Mouse (Mus musculus): ENCODE results near the gene Ankrd36.
"Not testable (repeated sequence)": the region's sequence is repeated elsewhere in the genome, so short reads cannot be mapped to it uniquely, and the experiment has no call there.

The Ankrd36 gene

DNA sequence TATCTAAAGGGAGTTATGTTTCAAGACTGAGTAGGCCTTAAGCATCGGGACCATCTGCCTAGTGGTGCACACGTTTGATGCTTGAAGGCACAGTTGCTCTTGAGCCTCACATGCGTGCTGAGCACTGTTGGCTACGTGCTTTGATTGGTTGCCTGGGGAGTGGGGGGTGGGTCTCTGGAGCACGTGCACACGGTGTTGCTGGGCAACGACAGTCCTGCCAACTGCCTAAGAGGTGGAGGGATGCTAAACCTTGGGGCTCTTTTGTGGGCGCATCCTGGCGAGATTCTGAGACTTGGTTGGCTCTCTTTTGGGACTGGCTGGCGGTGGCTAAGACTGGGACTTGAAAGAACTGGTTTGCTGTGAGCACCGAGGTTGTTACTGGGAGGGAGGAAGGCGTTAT lies at the start of gene Ankrd36:
TSS of gene Ankrd36 (plus strand) at position 211 of the 400 bp plus-strand sequence.
- no peak for DNase-seq (ENCODE audit: low spot score in 2 of 2)

- peak; percentile 98 for DNase-seq (ENCODE audit: low spot score in 2 of 2)
Observed at GRCm38 (mm10) chr11:5520412-5521265, 48.8 kb upstream of the Ankrd36 start, which contains the start of gene Xbp1. Xbp1 (plus strand) TSS chr11:5520659.

DNA sequence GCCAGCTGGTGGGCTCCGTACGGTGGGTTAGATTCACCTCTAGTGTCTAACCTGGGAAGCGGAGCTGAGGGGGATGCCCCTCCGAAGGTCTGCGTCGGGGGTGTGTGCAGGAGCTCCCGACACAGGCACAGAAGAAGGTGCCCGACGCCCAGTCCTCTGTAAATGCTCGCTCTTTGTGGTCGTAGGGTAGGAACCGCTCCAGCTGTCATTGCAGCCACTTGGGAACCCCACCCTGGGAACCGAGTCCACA lies 48.3 kb upstream of the Ankrd36 start:
- DNase-seq (ENCODE audit: low spot score in 2 of 2) = peak in 1 of 2 experiments; percentile 66

- peak in 1 of 2 experiments; percentile 76 for DNase-seq (ENCODE audit: low spot score in 2 of 2)
Observed at GRCm38 (mm10) chr11:5521516-5522291, 47.8 kb upstream of the Ankrd36 start.

GRCm38 (mm10) chr11:5522798-5523415 lies 46.6 kb upstream of the Ankrd36 start:
- no peak for DNase-seq (ENCODE audit: low spot score in 2 of 2)

DNA sequence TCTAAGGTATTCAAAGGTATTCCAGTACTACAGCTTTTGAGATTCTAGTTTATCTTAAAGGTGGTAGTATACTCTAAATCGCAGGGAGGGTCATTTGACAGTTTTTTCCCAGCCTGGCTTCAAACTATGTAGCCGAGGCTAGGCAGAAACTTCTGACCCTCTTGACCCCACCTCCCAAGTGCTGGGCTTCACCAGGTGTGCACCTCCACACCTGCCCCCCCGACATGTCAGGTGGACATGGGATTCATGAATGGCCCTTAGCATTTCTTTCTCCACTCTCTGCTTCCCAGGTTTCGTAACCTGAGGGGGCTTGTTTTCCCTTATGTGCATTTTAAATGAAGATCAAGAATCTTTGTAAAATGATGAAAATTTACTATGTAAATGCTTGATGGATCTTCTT lies 44.1 kb upstream of the Ankrd36 start:
- DNase-seq (ENCODE audit: low spot score in 2 of 2) = no peak

- DNase-seq (ENCODE audit: low spot score in 2 of 2) = no peak
Observed at GRCm38 (mm10) chr11:5526573-5527439, 42.7 kb upstream of the Ankrd36 start.

DNA sequence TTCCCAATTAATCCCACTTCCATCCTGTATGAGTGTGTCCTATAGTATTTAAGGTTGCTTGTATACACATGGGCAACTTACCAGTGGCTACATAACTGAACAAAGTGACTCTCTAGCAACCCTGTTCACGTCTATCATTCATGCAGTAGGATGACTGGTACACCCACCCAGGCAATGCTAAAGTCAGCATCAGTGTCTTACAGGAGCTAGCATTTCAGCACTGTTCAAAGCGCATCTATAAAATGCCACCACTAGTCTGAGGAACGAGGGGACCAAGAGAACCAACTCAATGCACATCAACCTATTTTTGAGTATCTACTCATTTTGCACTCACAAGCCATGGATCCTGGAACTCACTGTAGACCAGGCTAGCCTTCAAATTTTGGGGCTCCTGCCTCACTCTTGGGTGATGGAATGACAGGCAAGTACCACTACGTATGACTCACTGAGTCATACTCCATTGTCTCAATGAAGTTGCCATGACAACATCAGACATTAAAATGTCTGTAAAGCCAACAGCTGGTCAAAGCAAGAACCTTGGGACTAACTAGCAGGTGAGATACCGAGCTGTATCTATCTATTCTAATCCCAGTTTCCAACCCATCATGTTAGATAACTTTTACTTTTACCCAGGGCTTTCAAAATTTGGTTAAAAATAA lies 41.5 kb upstream of the Ankrd36 start:
- no peak for DNase-seq (ENCODE audit: low spot score in 2 of 2)

DNA sequence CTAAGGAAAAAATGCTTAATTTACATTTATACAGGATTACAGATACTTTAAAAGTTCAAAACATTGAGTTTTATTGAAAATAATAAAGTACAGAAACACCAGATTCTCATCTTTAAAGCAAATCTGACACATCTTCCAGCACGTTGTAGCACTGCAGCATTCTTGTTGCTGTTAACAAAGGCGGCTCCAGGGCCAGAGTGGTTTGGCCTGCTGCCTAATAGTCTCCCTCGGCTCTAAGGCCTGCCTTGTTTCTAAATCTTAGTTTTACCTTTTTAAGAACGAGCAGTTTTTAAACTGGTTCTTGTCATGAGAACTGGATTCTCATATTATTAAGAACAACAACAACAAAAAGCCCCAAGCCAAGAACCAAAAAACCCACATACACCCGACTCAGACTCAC lies 40.6 kb upstream of the Ankrd36 start:
- DNase-seq (ENCODE audit: low spot score in 2 of 2) = no peak

- no peak for DNase-seq (ENCODE audit: low spot score in 2 of 2)
Observed at GRCm38 (mm10) chr11:5530172-5530571, 39.3 kb upstream of the Ankrd36 start.

GRCm38 (mm10) chr11:5530717-5531116 lies 38.8 kb upstream of the Ankrd36 start:
- no peak for DNase-seq (ENCODE audit: low spot score in 2 of 2)

- no peak for DNase-seq (ENCODE audit: low spot score in 2 of 2)
Observed at GRCm38 (mm10) chr11:5533108-5533507, 36.4 kb upstream of the Ankrd36 start.

DNA sequence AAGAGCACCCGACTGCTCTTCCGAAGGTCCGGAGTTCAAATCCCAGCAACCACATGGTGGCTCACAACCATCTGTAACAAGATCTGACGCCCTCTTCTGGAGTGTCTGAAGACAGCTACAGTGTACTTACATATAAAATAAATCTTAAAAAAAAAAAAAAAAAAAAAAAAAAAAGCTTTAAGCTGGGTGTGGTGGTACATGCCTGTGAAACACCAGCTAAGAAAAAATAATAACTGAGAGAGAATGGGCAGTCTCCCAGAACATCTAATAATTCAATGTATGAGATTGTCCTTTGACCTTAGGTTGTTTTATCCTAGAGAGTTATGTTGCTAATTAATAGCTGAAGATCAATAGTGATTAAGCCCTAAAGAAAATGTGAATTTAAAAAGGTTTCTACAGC lies 32.0 kb upstream of the Ankrd36 start:
- DNase-seq (ENCODE audit: low spot score in 2 of 2) = not testable (repeated sequence)

- no peak for DNase-seq (ENCODE audit: low spot score in 2 of 2)
Observed at GRCm38 (mm10) chr11:5540331-5540730, 29.2 kb upstream of the Ankrd36 start.

DNA sequence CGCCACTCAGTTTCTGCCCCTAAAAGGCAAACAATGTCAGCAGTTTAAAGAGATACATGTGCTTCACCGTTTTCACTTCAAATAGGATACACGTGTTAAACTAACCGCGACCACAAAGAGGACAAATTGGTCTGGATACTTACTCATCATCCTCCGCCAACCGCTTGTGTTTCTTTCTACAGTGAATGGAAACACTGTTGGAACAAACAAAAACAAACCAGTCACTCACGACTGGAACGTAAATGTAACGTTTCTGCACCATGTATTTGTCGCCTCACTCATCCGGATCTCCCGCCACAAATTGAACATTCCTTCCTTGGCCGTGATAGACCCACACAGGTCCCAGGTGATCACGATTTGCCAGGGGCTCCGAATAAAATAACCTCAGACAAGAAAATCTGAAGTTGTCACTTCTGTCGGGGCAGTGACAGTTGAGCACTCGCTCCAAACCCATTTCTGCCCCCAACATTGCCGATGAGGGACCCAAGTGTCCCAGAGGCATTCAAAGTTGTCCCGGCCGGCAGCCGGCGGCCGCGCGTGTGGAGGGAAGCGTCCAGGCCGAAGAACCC lies 28.2 kb upstream of the Ankrd36 start:
- DNase-seq (ENCODE audit: low spot score in 2 of 2) = no peak

DNA sequence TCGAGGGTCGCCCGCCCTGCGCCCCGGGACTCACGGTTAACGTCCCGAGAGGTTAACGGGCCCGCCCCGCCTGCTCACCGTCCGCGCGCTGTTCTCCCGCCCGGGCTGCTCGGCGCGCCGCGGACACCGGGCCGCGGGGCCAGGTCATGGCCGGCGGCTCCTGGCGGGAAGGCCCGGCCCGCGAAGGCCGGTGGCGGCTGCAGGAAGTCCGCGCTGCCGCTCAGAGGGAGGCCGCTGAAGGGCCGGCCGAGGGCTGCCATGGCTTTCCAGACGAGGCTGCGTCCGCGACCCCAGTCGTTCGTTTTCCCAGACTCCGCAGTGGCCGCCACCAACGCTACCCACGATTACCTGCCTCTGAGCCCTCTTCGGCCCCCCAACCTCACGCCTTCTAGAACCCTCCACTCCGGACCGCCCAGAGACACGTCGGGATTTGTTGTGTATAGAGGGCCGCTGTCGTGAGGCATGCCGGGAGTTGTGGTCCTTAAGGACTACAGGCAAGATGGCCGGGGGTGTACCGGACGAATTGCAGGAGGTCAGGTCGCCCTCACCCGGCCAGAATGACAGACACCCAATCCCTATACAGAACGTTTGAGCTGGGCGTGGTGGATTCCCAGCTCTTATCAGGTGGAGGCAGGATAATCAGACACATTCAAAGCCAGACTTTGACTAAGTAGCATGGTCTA lies 27.5 kb upstream of the Ankrd36 start, which contains the start of gene Ccdc117:
TSS of gene Ccdc117 (minus strand) at position 389 of the 683 bp plus-strand sequence.
- peak; percentile 91 for DNase-seq (ENCODE audit: low spot score in 2 of 2)

GRCm38 (mm10) chr11:5542482-5543185 lies 26.9 kb upstream of the Ankrd36 start:
- DNase-seq (ENCODE audit: low spot score in 2 of 2) = no peak

GRCm38 (mm10) chr11:5543281-5543680 lies 26.2 kb upstream of the Ankrd36 start:
- no peak for DNase-seq (ENCODE audit: low spot score in 2 of 2)

- DNase-seq (ENCODE audit: low spot score in 2 of 2) = not testable (repeated sequence)
Observed at GRCm38 (mm10) chr11:5544709-5545108, 24.8 kb upstream of the Ankrd36 start.
